Mouse (Mus musculus) heart, postnatal 25 days (tissue): ENCODE results near the gene Tbc1d24. TPM values are rescaled to one million over a fixed set of nuclear protein-coding genes. Genes with fewer than 3 reads are reported as not detected.

Source experiments
- DNase-seq: peaks from one replicate; pipeline ENCODE4 v3.0.0; 2022; ENCODE audit warnings: low spot score
- intact Hi-C: fragments of 180-260 bp; cut with DNase I; formaldehyde crosslinking; loops from one replicate; pipeline ENCODE4 v1.15.1; 2025
- total RNA-seq, 2 experiments: library from RNA; stranded (reverse); gene quantifications; 2 replicates each; pipeline ENCODE4 v1.2.3; 2021

The Tbc1d24 gene
- total RNA-seq, 2 experiments from 2014 or later, result 8.3 to 9.4 TPM

DNA sequence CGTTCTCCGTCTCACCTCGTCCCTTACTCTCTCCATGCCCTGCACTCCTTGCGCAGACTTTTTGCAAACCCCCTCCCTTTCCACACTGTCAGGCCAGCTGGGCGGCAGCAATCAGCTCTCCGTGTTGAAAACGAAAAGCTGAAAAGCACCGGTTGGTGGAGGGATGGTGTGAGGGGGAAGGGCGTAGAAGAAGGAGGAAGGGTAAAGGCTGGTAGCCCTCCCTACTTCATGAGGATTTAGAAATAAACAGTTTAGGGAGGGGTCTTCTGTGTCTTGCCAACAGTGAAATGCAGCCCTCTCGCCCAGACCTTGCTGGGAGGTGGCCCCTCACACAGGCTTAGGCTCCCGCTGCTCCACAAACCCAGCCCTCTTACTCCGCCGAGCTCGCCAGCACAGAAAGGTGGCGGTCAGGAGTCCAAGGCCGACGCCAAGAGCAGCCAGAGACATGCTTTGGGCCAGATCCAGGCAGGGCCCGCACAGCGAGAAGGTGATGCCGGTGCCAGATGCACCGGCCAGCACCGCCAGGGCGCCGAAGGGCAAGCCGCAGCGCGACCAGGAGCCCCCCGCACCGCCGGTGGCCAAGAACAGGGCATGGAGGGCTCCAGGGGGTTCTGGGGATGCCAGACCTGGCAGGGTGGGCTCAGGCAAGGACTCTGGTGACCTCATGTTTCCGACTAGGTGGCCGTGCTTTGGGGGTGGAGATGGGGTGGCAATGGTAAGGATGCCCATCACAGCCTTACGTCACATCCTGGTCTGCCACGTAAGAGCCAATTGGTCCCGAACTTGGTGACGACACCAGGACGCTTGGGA is 6.5 kb upstream of the Tbc1d24 start:
- intact Hi-C loops, result no loop called here
- DNase-seq, result no peak

DNA sequence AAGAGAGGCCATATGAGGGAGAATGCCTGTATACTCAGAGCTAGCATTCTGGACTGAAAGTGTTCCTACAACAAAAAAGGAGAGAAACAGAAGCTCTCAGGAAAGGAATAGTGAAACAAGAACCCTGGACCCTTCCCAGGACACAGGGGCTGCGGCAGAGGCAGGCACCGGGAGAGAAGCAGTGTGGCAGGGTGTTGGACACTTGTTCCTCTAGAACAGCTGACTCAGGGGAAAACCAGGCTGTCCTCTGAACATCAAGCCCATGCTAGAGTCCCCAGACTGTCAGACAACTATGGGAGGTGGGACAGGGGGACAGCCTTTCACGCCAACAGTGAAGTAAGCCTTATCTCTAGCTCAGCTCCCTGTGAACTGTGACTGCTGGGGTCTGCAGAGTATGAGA is 5.2 kb upstream of the Tbc1d24 start:
- DNase-seq, result no peak
- intact Hi-C loops, result no loop called here

GRCm38 (mm10) chr17:24209916-24210240 is 4.5 kb upstream of the Tbc1d24 start:
- intact Hi-C loops, result no loop called here
- no peak for DNase-seq

DNA sequence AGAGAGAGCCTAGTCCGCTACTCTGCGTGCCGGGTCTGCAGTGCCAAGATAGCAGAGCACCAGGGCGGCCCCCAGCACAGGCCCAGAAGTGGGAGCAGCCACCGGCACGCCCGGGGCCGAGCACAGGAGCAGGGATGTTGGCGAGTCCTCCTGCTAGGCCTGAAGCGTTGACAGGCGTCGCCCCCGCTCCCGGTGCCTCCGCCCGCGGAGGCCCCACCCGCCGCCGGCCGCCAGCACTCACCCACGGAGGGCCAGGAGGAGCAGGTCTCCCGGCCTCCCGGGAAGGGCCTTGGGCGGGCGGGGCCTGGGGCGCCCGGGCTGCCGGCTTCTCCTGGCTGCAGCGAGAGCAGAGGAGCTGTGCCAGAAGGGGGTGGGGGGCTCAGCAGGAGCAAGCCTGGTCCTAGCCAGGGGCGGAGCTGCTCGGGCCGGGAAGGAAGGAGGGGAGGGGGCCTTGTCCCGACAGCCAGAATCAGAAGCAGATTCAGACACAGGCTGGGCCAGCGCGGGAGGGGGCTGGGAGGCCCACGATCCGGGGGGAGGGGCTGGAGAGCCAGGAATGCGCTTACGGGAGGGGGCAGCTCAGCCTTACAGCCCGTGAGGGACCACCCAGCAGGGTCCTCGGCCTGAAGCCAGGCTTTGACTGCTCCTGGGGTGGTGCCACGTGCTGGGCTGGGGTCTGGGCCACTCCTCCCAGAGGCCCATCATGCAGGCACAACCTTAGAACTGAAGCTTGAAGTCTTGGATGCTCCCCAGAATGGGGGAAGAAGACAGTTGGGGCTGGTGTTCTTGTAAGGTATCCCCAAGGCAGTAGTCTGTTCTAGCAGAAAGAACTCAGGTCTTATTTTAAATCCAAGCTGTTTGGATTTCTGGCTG is 3.9 kb upstream of the Tbc1d24 start, which contains the start of gene Ntn3:
Gene Ntn3 (minus strand): TSS at position 489 of the 873 bp plus-strand sequence.
- peak; percentile 45 for DNase-seq
- intact Hi-C loops, result no loop called here

- intact Hi-C loops, result no loop called here
Observed at GRCm38 (mm10) chr17:24208641-24209042, 3.3 kb upstream of the Tbc1d24 start.

GRCm38 (mm10) chr17:24207768-24208640 is 2.6 kb upstream of the Tbc1d24 start:
- intact Hi-C loops, result no loop called here
- DNase-seq, result no peak

More at GRCm38 (mm10) chr17:24208641-24209042, 3.3 kb upstream of the Tbc1d24 start:
- no peak for DNase-seq

DNA sequence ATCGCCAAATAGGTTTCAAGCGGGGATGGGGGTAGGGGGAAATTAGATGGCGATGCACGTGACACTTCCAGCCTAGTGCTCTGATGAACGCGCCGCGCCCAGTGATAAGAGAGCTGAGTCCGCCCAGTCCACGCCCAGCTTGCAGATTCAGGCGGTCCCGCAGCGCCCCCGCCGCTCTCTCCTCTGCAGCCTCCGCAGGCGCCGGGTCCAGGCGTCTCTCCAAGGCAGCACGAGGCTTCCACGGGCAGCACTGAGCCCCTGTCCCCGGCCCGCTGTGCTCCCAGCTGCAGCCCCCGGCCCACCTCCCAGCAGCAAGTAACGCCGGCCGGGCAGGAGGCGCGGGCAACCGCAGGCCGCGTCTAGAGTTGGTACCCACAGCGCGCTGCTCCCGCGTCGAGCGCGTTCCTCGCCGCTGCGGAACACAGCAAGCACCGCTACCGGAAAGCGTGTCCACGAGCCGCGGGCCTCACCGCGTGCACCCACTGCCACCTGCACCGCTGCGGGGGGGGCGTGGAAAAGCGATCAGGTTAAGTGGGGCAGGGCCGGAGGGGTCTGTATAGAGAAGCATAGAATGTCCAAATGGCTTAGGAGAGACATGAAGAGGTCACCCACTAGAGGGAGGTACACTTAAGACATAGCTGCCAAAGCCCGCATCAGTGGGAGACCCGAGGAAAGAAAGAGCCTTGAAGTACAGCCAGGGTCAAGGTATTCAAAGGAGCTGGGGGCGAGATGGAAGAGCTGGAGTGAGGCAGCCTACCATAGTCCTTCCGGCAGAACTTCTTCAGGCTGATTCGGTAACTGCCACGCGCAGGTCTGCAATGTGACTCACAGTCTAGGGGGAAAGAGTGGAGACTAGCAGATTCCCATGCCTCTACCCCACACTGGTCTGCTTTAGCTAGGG is 1.3 kb upstream of the Tbc1d24 start:
- no peak for DNase-seq
- intact Hi-C loops, result no loop called here

GRCm38 (mm10) chr17:24205908-24206361 is 573 bp upstream of the Tbc1d24 start:
- intact Hi-C loops, result loop anchor here (2.0 kb wide), 1 partner anchor 35 kb away; no protein-coding TSS in a partner anchor
- no peak for DNase-seq

DNA sequence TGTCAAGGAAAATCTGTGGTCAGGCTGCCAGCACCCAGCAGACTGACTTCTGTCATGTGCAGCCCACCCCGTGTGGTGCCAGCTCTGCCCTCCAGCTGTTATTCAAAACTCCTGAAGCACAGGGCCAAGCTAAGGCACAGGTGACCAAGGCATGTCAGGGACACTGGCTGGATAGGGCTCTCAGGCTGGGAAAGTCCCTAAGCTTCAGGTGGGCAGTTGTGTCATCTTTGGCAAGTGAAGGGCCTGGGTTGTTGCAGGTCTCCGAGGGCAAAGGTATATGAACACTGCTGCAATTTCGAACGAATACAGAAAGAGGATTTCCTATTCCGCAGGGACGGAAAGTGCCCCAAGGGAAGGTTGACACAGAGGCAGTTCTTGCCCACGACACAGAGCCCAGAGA is 516 bp downstream of the Tbc1d24 start:
- no peak for DNase-seq
- intact Hi-C loops, result loop anchor here (2.0 kb wide), 1 partner anchor 34 kb away; no protein-coding TSS in a partner anchor

GRCm38 (mm10) chr17:24203611-24204534 is 1.5 kb downstream of the Tbc1d24 start:
- no peak for DNase-seq
- intact Hi-C loops, result loop anchor here (2.0 kb wide), 1 partner anchor 33 kb away; no protein-coding TSS in a partner anchor

GRCm38 (mm10) chr17:24203068-24203467 is 2.3 kb downstream of the Tbc1d24 start:
- DNase-seq, result no peak
- intact Hi-C loops, result no loop called here

GRCm38 (mm10) chr17:24201092-24201491 is 4.3 kb downstream of the Tbc1d24 start:
- DNase-seq, result no peak
- intact Hi-C loops, result no loop called here

DNA sequence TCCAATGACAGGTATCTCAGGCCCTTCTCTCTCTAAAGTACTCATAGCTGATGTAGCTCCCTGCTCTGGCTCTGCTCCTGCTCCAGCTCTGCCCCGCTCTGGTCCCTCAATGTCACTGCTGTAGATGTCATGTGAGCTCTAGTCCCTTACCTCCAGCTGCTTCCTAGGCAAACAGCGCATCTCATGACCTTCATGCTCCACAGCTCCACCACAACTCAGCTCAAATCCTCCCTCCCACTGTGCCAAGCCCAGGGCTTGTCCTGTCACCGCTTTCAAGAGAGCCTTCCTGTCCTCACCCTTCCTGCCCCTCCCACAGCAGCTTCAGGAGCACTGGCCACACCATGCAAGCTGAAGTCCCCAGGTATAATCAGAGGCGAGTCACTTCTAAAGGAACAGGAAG is 5.6 kb downstream of the Tbc1d24 start:
- no peak for DNase-seq
- intact Hi-C loops, result no loop called here

- intact Hi-C loops, result no loop called here
Observed at GRCm38 (mm10) chr17:24199252-24199651, 6.1 kb downstream of the Tbc1d24 start.

DNA sequence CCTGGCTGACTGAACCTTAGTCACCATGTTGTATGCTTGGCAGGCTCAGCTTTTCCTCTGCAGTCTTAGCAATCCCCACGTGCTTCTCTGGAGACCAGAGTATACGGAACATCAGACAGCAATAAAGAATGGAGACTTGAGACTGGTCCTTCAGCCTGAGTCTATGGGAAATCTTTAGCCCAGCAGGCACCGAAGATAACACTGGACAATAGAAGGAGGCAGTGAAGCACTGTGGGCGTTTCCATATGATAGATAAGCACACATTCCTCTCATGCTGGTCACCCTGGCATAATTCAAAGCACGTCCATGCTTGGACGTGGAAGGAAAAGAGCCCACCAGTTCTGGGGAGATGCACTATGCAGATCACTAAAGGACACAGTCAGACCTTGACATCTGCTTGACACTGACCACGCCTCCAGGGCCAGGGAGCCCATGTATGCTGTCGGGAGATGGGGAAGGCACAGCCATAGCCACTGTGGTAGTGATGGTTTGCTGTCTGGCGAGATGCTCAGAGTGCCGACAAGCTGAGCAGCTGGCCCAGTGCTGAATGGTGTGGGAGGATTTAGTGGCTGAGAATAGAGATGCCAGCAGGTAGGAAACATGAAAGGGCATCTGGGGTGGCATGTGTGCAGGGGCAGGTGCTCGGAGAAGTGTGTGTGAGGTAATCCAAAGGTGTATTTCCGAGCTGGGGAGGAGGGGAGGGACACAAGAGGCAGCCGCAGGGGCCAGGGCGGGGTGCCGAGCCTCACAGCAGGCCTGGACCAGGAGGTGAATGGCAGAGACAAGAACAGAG is 8.1 kb downstream of the Tbc1d24 start:
- no peak for DNase-seq
- intact Hi-C loops, result no loop called here

More at GRCm38 (mm10) chr17:24199252-24199651, 6.1 kb downstream of the Tbc1d24 start:
- DNase-seq, result no peak

GRCm38 (mm10) chr17:24195349-24195748 is 10.0 kb downstream of the Tbc1d24 start:
- intact Hi-C loops, result no loop called here
- DNase-seq, result no peak

DNA sequence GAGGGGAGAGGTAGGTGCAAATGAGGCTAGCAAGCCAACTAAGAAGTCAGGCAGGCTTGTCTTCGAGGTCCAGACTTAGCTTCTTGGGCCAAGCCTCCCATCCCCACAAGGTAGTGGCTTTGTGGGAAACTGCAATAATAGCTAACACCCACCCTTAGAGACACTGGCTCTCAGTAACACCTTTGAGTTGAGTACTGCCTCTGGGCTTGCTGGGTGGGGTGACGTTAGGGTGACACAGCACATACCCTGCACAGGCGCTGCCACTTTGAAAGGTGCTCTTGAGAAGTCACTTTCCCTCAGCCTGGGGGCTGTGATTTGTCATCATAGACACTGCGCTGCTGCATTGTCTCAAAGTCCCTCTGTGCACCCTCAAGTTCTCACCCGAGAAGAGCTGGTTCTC is 11.6 kb downstream of the Tbc1d24 start:
- no peak for DNase-seq

More for the DNA sequence above, 11.6 kb downstream of the Tbc1d24 start:
- intact Hi-C loops, result no loop called here
